Mouse (Mus musculus): ENCODE data around the gene Calcrl. TPM values are rescaled to one million over a fixed set of nuclear protein-coding genes. Genes with fewer than 3 reads are reported as not detected.
A peak's percentile ranks its signal among the peaks of the same experiment; 100 is the strongest.

Gene Calcrl
- polyA plus RNA-seq (2017; shearing (Covaris generic)), result 10 to 100 TPM; 28.9 to 33.5 (median 29.7) TPM

GRCm38 (mm10) chr2:84425138-84425537, at the start of gene Calcrl:
Gene Calcrl (minus strand): TSS chr2:84425411.
- ATAC-seq, result peak; percentile 94

DNA sequence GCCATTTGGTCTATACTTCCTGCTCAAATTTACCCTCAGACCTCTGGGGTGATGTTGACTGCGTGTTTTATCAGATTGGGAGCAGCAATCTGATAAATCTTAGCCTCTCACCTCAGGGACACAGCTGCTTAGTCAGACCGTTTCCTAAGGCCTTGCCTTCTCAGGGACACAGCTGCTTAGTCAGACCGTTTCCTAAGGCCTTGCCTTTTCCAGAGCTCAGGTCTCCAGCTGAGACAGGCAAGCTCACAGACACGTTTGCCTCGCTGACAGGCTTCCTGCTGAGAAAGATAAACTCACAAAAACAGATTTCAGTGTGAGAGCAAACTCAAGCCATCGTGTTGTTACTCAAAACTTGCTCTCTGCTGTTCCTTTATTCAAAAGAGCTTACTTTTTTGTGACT, 49.4 kb upstream of the Calcrl start:
- ATAC-seq, result no peak

DNA sequence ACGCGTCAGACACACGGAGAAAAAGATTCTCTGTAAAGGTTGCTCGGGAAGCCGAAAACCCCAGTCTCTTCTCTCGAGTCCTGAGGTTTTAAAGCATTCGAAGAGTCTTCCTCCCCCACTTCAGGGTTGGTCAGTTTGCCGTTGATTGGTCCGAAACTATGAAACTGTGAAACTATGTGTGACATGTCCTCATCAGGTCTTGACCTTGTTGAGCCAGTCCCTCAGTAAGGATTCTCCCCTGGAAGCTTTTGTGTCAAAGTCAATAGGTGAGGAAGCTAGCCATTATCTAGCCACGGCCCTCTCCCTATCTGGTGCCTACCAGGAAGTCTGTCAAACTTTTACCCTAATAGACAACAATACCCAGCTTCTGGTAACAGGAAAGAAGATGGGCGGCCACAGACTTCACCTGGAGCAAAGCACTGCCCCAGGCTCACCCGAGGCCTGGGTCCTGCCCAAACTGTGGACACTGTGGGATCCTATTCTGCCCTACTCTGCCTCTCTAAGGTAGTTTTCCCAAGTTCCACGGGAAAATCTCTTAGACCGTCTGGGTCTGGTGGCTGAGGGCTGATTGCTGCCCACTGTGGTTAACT, 48.8 kb upstream of the Calcrl start:
- no peak for ATAC-seq

GRCm38 (mm10) chr2:84467391-84467790, 42.2 kb upstream of the Calcrl start:
- no peak for ATAC-seq

GRCm38 (mm10) chr2:84464956-84465355, 39.7 kb upstream of the Calcrl start:
- ATAC-seq, result no peak

- no peak for ATAC-seq
These were observed 37.2 kb upstream of the Calcrl start for GRCm38 (mm10) chr2:84462411-84462810.

DNA sequence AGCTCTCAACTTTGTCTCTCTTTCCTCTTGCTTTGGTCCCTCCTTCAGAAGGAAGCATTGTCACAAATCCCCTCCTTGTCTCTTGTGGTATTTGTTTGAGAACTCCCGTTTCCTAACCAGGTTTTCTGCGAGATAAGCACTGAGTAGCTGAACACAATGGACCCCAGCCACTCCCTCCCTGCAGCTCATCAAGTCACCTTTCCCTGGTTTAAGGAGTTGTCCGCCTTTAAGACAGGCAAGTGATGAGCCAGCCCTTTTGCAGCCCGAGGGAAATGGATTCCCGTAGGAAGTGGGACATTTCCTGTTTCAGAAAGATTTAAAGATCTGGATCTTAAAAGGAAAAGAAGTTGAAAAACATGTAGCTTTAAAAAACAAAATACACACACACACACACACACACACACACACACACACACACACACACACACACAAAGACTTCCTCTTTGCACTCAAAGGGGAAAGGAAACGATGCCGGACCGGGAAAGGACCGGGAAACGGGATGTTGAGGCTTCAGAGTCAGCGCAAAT, 34.5 kb upstream of the Calcrl start:
- ATAC-seq, result no peak

- ATAC-seq, result no peak
These were observed 32.0 kb upstream of the Calcrl start for GRCm38 (mm10) chr2:84457221-84457620.

- ATAC-seq, result peak; percentile 89
These were observed 30.1 kb upstream of the Calcrl start for GRCm38 (mm10) chr2:84455236-84455799.

GRCm38 (mm10) chr2:84454551-84455235, 29.5 kb upstream of the Calcrl start:
- ATAC-seq, result peak; percentile 36

DNA sequence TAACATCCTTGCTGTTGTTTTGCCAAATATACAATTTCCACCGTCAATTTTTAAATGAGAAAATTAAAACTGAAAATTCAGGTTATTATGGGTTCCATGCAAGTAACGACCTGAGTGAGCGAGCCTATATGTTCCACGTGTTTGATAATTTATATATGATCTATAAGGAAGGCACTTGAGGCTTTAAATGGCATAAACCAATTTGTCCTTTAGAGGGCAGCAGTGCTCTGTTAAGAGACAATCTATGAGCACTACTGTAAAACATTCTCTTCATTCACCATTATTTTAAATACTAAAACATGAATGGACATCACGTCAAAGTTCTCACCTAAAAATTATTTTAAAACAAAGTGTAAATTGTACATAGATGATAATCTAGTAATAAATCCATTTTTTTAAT, 28.8 kb upstream of the Calcrl start:
- ATAC-seq, result peak; percentile 77

- ATAC-seq, result no peak
These were observed 20.3 kb upstream of the Calcrl start for GRCm38 (mm10) chr2:84445499-84445898.

- no peak for ATAC-seq
These were observed 16.7 kb upstream of the Calcrl start for GRCm38 (mm10) chr2:84441940-84442339.

GRCm38 (mm10) chr2:84429724-84430123, 4.5 kb upstream of the Calcrl start:
- ATAC-seq, result peak; percentile 59

GRCm38 (mm10) chr2:84428836-84429235, 3.6 kb upstream of the Calcrl start:
- no peak for ATAC-seq

DNA sequence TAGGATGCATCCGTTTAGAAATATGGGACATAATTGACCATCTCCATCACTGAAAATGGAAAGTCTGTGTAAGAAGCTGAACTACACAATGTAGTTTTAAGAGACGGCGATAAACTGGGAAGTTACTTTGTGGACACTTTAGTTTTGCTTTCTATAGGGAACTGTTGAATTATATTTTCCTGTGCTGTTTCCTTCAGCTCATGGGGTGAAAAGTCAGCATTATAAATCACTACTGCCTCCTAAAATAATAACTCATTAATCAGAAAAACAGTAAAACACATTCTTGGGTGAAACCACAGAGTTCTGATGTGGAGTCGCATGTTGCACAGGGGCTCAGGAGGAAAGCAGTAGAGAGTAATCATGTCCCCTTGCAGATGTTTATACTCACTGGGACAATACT, 1.3 kb upstream of the Calcrl start:
- ATAC-seq, result no peak

GRCm38 (mm10) chr2:84416501-84416900, 8.7 kb downstream of the Calcrl start:
- ATAC-seq, result no peak

GRCm38 (mm10) chr2:84409796-84410592, 15.2 kb downstream of the Calcrl start:
- ATAC-seq, result no peak

GRCm38 (mm10) chr2:84404834-84405233, 20.4 kb downstream of the Calcrl start:
- ATAC-seq, result no peak

DNA sequence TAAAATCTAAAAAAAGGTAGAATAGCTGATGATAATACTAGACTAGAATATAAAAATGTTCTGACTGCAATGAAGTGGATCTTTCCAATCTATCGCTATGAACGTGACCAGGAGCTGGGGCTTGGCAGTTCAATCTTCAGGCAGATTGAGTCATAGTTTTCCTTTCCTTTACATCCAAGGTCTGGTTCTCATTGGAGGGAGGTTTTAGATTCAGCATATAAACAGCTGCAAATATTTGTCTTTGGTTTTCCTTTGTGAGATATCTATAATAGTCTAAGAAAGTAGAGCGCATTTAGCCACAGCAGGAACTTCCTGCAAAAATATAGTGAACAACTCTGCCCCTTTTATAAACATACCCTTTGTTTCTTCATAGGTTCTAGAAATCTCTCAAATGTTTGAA, 22.5 kb downstream of the Calcrl start:
- no peak for ATAC-seq

- no peak for ATAC-seq
These were observed 28.7 kb downstream of the Calcrl start for GRCm38 (mm10) chr2:84396557-84396956.

GRCm38 (mm10) chr2:84393236-84393635, 32.0 kb downstream of the Calcrl start:
- no peak for ATAC-seq

GRCm38 (mm10) chr2:84389075-84389474, 36.1 kb downstream of the Calcrl start:
- ATAC-seq, result no peak

All from inflammation-experienced regulatory T-cells, adult 6 months (primary cell).